Mouse (Mus musculus) neural tube, embryonic 14.5 days (tissue): ENCODE results near the gene Frmpd3. TPM values are rescaled to one million over a fixed set of nuclear protein-coding genes. Genes with fewer than 3 reads are reported as not detected.

Source experiments
- microRNA counts: library from miRNA; unstranded; fragments of <30 nt; microRNA quantifications from one replicate; lab custom pipeline; 2016
- microRNA-seq: library from miRNA; unstranded; fragments of <30 nt; microRNA quantifications from one replicate; pipeline ENCODE4, GENCODE M21; 2016
- polyA plus RNA-seq: library from polyadenylated mRNA; unstranded; fragments of >200 nt; fragmentation: Nextera tagmentation; extraction: Ambion mirVana; gene quantifications from 2 replicates; pipeline ENCODE4 v1.2.1, GENCODE M21; 2014

Frmpd3 gene
- polyA plus RNA-seq, 1 experiment from 2014 or later, result 8.3 TPM

MicroRNAs encoded within 50 kb of the gene (microRNA counts, 519-probe panel; counts per million panel counts)
- microRNA mmu-miR-3475 (lab: Ali Mortazavi, UCI), result 806 counts per million, percentile 1 among the panel's probes with 10 or more counts

Small RNA genes lying within 50 kb of the gene (microRNA-seq; reads per million reads assigned to microRNA genes)
- 49.8 reads per million, percentile 35 among the genes with 10 or more reads in this experiment for gene Mir3475

Other genes with a start within 250 kb of the Frmpd3 start
- gene Prps1, start 114.3 kb downstream of the Frmpd3 start, polyA plus RNA-seq, result 89.1 and 98.9 TPM in 2 replicates